Mouse (Mus musculus) limb, embryonic 14.5 days (tissue): ENCODE data around the gene Col7a1. TPM values are rescaled to one million over a fixed set of nuclear protein-coding genes. Genes with fewer than 3 reads are reported as not detected.

Experiments
- ATAC-seq: fragments of 200-750 bp; cut with Nextera tagmentation; 2 replicates; pipeline ENCODE4 v1.8.0; 2017; ENCODE audit warnings: low read depth, moderate number of reproducible peaks, moderate TSS enrichment; ENCODE audit not compliant: low FRiP score
- DNase-seq: peaks from one replicate; pipeline ENCODE4 v3.0.0-alpha.2; 2015; ENCODE audit warnings: low spot score
- H3K27ac ChIP-seq: fragments of 300-500 bp; sonication (generic); replicated peaks from 2 replicates; pipeline ENCODE4 v1.5.1; 2014; ENCODE audit warnings: low read depth, mild to moderate bottlenecking, low read length, moderate library complexity, mixed read lengths
- H3K27me3 ChIP-seq: fragments of 300-500 bp; sonication (generic); 2 replicates; pipeline ENCODE4 v1.6.1; 2014; ENCODE audit warnings: low read length, mixed read lengths; ENCODE audit not compliant: control insufficient read depth, insufficient read depth
- H3K36me3 ChIP-seq: fragments of 300-500 bp; sonication (generic); 2 replicates; pipeline ENCODE4 v1.6.1; 2014; ENCODE audit warnings: mild to moderate bottlenecking, low read length, moderate library complexity, mixed read lengths; ENCODE audit not compliant: control insufficient read depth, insufficient read depth
- H3K4me1 ChIP-seq: fragments of 300-500 bp; sonication (generic); 2 replicates; pipeline ENCODE4 v1.6.1; 2014; ENCODE audit warnings: antibody characterized with exemption, low read length, mixed read lengths; ENCODE audit not compliant: control insufficient read depth, insufficient read depth
- H3K4me2 ChIP-seq: fragments of 300-500 bp; sonication (generic); replicated peaks from 2 replicates; pipeline ENCODE4 v1.6.1; 2014; ENCODE audit warnings: low read depth, mild to moderate bottlenecking, low read length, moderate library complexity; ENCODE audit not compliant: severe bottlenecking
- H3K4me3 ChIP-seq: fragments of 300-500 bp; sonication (generic); replicated peaks from 2 replicates; pipeline ENCODE4 v1.5.1; 2014; ENCODE audit warnings: low read length
- H3K9ac ChIP-seq: fragments of 300-500 bp; sonication (generic); 2 replicates; pipeline ENCODE4 v1.6.1; 2014; ENCODE audit warnings: mild to moderate bottlenecking, low read depth, low read length, moderate library complexity; ENCODE audit not compliant: severe bottlenecking
- H3K9me3 ChIP-seq: fragments of 300-500 bp; sonication (generic); 2 replicates; pipeline ENCODE4 v1.6.1; 2016; ENCODE audit warnings: low read length; ENCODE audit not compliant: control insufficient read depth
- POLR2A ChIP-seq: fragments of 200-500 bp; IDR thresholded peaks from 2 replicates; pipeline ENCODE4 v1.8.0; 2012; ENCODE audit warnings: inconsistent platforms, mild to moderate bottlenecking, moderate library complexity, borderline replicate concordance; ENCODE audit not compliant: insufficient read depth, insufficient read length; ENCODE audit errors: extremely low read depth
- WGBS: fragments of 180-500 bp; shearing (Covaris S2); extraction: QIAGEN DNeasy Blood & Tissue Kit; methylation state at CpG from one replicate; pipeline ENCODE4 v1.1.7; 2014; 5-methylcytosine and 5-hydroxymethylcytosine counted together
- polyA plus RNA-seq, 2 experiments: library from polyadenylated mRNA; depleted of rRNA in 1 of 2; stranded (reverse) in 1 of 2; unstranded in 1 of 2; fragments of >200 nt; fragmentation: Nextera tagmentation in 1 of 2; extraction: Ambion mirVana in 1 of 2; gene quantifications; 2 replicates each; pipeline versions ENCODE4 v1.2.1 to v1.2.3; 2012 to 2014

The Col7a1 gene
- polyA plus RNA-seq, 2 experiments = 25.9 to 44.6 TPM

DNA sequence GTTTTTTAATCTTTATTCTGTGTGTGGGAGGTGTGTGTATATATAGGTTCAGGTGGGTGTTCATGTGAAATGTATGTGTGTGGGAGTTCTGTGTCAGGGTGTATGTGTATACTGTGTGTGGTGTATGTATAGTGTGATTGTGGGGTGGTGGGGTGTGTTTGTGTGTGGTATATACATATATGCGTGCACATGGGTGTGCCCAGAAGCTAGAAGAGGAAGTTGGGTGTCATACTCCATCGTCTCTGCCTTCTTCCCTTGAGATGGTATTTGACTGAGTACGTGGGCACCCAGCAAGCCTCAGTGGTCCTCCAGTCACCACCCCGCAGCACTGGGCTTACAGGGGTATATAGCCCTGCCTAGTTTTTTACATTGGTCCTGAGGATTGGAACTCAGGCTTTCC, 68.0 kb downstream of the Col7a1 start:
- TF ChIP-seq POLR2A = no peak
- DNase-seq (no peak), ATAC-seq (no peak)
- Histone ChIP-seq H3K4me2 (no peak overlapping the region), H3K4me3 (no peak overlapping the region), H3K4me1 (no peaks in the 10 kb centered on the region), H3K36me3 (peaks cover 4% of the 10 kb centered on the region; the same call in 1 of the 2 replicates), H3K27ac (no peak overlapping the region), H3K9me3 (no peaks in the 10 kb centered on the region), H3K9ac (no peak overlapping the region), H3K27me3 (no peaks in the 10 kb centered on the region)
- WGBS = 81% methylated on average over 4 of the region's 4 CpGs

DNA sequence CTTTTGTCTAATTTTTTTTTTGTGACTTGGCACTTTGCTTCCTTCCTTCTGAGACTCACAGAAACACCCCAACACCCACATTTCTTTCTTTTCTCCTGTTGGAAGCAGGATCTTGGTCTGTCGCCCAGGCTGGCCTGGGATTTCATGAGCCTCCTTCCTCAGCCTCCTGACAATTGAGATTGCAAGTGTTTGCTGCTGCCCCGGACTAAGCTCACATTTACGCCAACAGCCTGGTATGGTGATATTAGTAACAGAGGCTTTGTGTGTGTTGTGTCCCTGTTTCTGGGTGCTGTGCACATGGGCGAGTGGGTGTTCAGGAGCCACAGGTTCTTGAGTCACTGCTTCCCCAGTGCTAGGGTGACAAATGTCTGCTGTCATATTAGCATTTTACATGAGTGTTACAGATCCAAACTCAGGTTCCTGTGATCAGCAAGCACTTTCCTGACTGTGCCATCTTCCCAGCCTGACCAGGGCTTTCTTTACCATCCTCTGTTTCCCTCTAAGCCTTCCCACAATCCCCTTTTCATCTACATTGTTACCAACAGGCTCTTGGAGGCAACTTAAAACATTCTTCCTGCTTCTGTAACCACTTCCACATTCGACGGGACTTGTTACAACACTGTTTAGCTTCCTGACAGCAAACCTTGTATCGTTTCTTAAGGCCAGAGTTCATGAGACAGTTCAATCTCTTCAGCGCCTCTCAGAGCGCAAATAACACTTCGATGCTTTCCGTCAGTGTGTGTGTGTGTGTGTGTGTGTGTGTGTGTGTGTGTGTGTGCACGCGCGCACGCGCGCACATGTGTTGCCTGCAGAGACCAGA, 69.7 kb downstream of the Col7a1 start:
- Histone ChIP-seq H3K4me1 (no peaks in the 10 kb centered on the region), H3K9me3 (no peaks in the 10 kb centered on the region), H3K4me2 (no peak overlapping the region), H3K27ac (no peak overlapping the region), H3K36me3 (peaks cover 4% of the 10 kb centered on the region; the same call in 1 of the 2 replicates), H3K9ac (no peak overlapping the region), H3K27me3 (no peaks in the 10 kb centered on the region), H3K4me3 (no peak overlapping the region)
- DNase-seq (no peak), ATAC-seq (no peak)
- 89% methylated on average over 17 of the region's 17 CpGs for WGBS
- no peak for TF ChIP-seq POLR2A

DNA sequence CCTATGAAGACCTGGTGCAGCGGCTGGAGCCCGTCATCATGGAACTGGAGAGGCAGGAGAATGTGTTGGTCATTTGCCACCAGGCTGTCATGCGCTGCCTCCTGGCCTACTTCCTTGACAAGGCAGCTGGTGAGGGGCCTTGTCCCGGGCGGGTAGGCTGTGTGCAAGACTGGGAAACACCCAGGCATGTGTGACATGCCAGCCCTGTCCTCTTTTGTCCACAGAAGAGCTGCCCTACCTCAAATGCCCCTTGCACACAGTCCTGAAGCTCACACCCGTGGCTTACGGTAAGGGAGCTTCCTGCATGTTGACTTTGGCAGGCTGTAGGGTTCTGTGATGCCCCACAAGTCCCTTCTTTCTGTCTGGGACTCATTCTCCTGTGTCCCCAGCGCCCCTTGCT, 74.1 kb downstream of the Col7a1 start:
- no peak for TF ChIP-seq POLR2A
- H3K36me3 ChIP-seq = peaks cover 4% of the 10 kb centered on the region; the same call in 1 of the 2 replicates
- DNase-seq = no peak

DNA sequence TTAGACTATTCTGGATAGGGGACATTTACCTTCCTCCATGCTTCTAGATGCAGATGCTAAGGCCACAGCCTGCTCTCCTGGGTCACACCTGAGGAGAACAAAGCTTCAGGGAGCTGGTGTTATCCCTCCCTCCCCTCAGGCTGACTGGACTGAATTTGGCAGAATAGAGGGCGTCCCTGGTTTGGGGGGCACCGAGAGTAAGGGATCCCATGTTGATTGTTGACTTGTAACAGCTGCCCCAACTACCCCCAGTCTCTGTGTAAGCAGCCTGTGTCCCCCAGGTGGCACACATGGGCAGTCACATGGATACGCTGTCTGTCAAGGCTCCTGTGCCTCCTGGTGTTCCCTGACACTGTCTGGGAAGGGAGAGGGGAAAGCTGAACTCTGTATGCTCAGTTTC, 75.0 kb downstream of the Col7a1 start:
- DNase-seq (no peak), ATAC-seq (no peak)
- Histone ChIP-seq H3K4me3 (no peak overlapping the region), H3K27ac (no peak overlapping the region), H3K4me2 (no peak overlapping the region), H3K27me3 (no peaks in the 10 kb centered on the region), H3K9ac (no peak overlapping the region), H3K4me1 (no peaks in the 10 kb centered on the region), H3K36me3 (no peaks in the 10 kb centered on the region), H3K9me3 (no peaks in the 10 kb centered on the region)
- TF ChIP-seq POLR2A = no peak
- 92% methylated on average over 3 of the region's 3 CpGs for WGBS

More for the DNA sequence above, 74.1 kb downstream of the Col7a1 start:
- ATAC-seq = no peak
- no peak overlapping the region for H3K4me2 ChIP-seq
- WGBS = 80% methylated on average over 8 of the region's 8 CpGs
- no peak overlapping the region for H3K9ac ChIP-seq
- no peak overlapping the region for H3K27ac ChIP-seq
- no peaks in the 10 kb centered on the region for H3K9me3 ChIP-seq
- no peak overlapping the region for H3K4me3 ChIP-seq
- H3K27me3 ChIP-seq = no peaks in the 10 kb centered on the region
- no peaks in the 10 kb centered on the region for H3K4me1 ChIP-seq

DNA sequence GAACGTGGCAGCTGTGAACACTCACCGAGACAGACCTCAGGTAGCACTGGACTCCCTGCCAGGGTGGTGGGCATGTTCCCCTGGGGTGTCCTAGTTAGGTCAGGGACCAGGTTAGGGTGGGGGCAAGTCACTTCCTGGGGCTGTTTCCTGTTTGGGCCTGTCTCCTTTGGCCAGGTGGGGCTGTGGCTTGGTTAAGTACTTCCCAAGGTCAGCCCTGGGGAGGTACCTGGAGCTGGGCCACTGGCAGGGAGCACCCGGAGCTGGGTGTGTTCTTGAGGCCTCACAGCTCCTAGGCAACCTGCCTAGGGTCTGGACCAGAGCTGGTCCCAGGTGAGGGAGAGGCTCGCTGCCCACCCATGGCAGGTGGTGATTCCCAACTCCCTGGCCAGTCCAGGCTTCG, 75.5 kb downstream of the Col7a1 start:
- no peak for DNase-seq
- TF ChIP-seq POLR2A = no peak
- Histone ChIP-seq H3K36me3 (no peaks in the 10 kb centered on the region), H3K9me3 (no peaks in the 10 kb centered on the region), H3K9ac (no peak overlapping the region), H3K27me3 (no peaks in the 10 kb centered on the region), H3K27ac (no peak overlapping the region), H3K4me1 (no peaks in the 10 kb centered on the region), H3K4me3 (no peak overlapping the region), H3K4me2 (no peak overlapping the region)
- WGBS = 68% methylated on average over 5 of the region's 5 CpGs
- ATAC-seq = no peak
